Mouse (Mus musculus) layer of hippocampus, adult 2 months (tissue): Measurements from ENCODE around the gene Farp1. TPM values are rescaled to one million over a fixed set of nuclear protein-coding genes. Genes with fewer than 3 reads are reported as not detected.

Experiments used
- DNase-seq, 2 experiments: peaks; one replicate each; pipeline ENCODE4 v3.0.0; 2022; ENCODE audit warnings: low spot score in 2 of 2
- H3K27ac ChIP-seq: fragments of 200-600 bp; 2 replicates; pipeline ENCODE4 v1.8.1; 2022
- H3K4me3 ChIP-seq: fragments of 200-600 bp; 2 replicates; pipeline ENCODE4 v1.8.1; 2022; ENCODE audit warnings: mild to moderate bottlenecking
- CTCF ChIP-seq: fragments of 200-600 bp; conservative IDR thresholded peaks from 2 replicates; pipeline ENCODE4 v1.8.1; 2022; ENCODE audit warnings: antibody characterized with exemption, mild to moderate bottlenecking, moderate library complexity
- total RNA-seq, 2 experiments: library from RNA; stranded (reverse); gene quantifications; 2 replicates each; pipeline ENCODE4 v1.2.3; 2021

Gene Farp1
- total RNA-seq, 2 experiments from 2014 or later, result 102 TPM

DNA sequence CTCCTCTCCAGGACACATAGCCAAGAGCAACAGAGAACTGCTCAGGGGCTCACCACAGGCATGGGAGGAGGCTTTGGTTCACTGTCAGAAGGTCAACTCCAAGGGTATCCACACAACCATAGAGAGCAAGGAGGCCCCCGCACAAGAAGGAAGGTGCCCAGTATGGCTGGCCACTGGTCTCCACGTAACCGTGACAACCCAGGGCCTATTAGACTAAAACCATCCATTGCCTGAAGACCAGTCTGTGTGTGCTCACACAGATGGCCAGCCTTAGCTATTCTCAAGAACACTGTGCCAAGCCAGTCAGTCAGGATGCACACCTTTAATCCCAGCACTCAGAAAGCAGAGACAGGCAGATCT, 282.3 kb downstream of the Farp1 start:
- DNase-seq, result no peak
- no peak overlapping the region; the same call in 1 of the 2 replicates for H3K27ac ChIP-seq
- no peak for TF ChIP-seq CTCF
- no peak overlapping the region for H3K4me3 ChIP-seq

DNA sequence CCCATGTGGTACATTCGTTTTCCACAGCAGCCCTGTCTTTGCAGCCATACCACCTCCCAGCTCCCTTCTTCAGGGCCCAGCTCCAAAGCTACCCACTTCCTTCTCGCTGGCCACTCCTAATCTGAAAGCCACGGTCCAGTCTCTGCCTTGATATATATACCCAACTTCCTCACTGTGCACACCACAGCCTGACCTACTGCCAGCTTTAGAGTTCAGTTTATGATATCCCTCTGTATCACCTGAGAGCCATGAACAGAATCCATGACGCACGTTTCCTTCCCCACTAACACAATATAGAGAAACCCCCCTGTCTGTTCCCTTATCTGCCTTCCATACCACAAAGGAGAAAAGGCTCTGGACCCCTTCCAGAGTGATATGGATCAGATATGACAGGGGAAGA, 283.4 kb downstream of the Farp1 start:
- H3K27ac ChIP-seq, result no peak overlapping the region
- TF ChIP-seq CTCF, result no peak
- no peak for DNase-seq
- no peak overlapping the region for H3K4me3 ChIP-seq

DNA sequence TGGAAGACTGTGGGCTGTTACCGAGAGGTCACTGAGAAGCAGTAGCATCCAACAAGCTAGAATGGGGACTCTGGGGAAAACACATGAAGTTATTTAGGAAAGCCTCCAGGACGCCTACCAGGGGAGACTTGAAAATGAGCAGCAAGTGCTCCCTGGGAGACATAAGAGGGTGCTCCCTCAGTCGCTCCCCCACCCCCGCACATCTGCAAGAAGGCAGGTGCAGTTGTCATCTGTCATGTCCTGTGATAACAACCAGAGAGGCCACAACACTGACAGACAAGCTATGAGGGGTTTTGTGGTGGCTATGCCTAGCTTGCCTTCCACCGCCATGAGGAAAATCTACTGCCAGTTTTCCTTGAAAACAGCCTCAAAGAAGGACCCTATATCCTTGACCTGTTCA, 287.1 kb downstream of the Farp1 start:
- Histone ChIP-seq H3K4me3 (no peak overlapping the region), H3K27ac (peak overlapping the region; percentile 80)
- no peak for DNase-seq
- no peak for TF ChIP-seq CTCF

DNA sequence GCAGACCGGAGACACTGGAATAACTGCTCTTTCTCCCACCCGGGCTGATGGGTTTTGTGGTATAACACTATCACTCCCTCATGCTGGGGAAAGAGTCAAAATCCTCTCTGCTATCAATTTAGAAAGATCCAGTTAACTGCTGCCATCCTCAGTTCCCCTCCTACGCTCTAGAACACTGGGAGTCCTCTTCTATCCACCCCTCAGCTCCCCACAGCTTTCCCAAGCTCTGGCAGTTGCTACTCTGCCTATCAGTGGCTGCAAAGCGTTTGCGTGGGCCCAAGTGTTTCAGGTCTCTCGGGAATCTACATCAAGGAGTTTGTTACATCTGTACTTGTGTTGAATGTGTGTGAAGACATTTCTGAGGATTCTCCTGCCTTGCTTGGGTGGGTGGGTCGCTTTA, 287.6 kb downstream of the Farp1 start:
- DNase-seq, result peak; percentile 47 to 65
- no peak overlapping the region for H3K4me3 ChIP-seq
- no peak for TF ChIP-seq CTCF
- peak overlapping the region; percentile 80; the same call in 1 of the 2 replicates for H3K27ac ChIP-seq

DNA sequence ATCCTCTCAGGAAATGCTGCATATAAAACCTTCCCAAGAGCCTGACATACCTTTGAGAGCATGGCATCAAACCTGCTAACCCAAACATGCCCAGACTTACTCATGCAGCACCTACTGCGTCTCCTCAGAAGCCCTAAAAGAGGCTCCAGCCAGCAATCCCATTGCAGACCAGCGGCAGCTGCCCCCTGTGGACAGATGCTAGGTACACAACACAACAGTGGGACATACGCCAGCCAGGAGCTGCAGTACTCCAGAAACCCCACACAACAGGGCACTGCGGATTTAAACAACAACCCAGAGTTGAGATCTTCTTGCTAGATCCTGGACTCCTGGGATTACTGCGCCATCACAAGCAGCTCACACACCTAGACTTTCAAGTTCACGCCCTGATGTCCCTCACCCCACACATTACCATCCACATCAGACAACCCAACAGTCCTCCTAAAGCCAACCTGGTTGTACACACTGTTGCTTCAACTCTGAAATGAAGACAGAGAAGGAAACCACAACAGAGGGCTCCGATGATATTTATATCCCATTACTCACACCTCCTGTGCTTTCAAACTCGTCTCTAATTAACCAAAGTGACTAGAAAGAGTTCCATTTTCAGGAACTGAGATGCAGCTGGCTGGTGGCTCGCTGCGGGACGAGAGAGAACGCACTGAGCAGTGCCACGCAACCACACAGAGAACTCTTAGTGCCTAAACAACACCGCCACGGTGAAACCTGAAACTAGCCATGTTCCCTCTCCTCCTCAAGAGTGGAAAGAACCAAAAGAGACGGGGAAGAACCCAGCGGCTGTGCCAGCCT, 289.7 kb downstream of the Farp1 start:
- no peak for DNase-seq
- H3K4me3 ChIP-seq, result no peak overlapping the region
- TF ChIP-seq CTCF, result peak; percentile 30; the same call in 1 of the 2 replicates
- H3K27ac ChIP-seq, result no peak overlapping the region

DNA sequence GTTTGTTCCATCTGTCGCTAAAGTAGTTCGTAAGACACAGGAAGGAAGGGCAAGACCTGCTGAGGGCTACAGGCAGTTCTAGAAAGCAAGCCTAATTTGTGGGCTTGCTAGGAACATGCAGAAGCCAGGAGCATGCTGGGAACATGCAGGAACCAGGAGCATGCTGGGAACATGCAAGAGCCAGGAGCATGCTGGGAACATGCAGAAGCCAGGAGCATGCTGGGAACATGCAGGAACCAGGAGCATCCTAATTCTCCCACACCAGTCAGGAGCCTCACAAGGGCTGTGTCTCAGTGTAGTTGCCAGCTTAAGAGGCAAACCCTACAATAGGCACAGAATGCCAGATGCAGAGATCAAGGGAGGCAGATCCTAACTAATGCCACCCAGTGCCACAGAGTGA, 291.4 kb downstream of the Farp1 start:
- no peak overlapping the region for H3K27ac ChIP-seq
- TF ChIP-seq CTCF, result no peak

DNA sequence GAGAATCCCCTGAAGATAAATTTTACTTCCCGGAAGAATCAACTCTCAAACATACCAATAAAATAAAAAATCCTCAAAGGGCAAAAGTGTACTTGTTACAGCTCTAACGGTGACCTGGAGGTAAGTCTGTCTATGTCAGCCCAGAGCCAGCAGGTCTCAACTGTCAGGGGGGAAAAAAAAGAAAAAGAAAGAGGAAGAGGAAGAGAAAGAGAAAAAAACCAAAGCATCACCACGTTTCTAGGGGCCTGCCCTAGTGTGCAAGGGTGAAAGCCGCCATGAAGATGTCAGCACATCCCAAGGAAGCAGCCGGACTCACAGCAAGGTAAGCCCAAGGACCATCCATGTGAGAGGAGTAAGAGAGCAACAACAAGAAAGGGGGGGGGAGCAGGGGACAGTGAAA, 293.9 kb downstream of the Farp1 start:
- TF ChIP-seq CTCF, result no peak

More for the DNA sequence above, 291.4 kb downstream of the Farp1 start:
- no peak for DNase-seq
- H3K4me3 ChIP-seq, result no peak overlapping the region

DNA sequence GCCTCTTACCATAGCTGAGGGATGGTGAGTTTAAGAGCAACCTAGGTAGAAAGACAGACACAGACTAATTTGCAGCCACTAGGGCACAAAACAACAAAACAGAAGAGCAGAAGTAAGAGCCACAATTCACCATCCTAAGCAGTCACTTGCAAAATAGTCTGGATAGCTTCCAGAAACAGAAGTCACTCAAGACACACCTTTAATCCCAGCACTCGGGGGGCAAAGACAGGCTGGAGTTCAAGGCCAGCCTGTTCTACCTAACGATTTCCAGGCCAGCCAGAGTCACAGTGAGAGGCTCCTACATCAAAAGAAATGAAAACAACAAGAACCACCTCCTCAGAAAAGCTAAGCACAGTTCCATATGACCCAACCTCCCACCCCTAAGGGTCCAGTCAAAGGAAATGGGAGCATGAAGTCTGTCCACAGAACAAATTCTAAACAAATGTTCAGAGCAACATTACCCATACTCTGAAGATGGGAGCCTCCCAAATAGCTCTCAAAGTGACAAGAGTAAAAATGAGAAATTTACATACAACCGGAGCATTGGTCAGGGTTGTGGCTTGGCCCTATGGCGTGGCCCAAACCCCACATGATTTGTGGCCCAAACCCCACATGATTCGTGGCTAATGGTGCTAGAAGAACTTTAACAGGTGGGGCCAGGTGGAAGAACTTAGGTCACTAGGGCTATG, 294.5 kb downstream of the Farp1 start:
- H3K27ac ChIP-seq, result no peak overlapping the region
- no peak for DNase-seq
- no peak overlapping the region for H3K4me3 ChIP-seq
- TF ChIP-seq CTCF, result no peak

More for the DNA sequence above, 293.9 kb downstream of the Farp1 start:
- no peak for DNase-seq
- Histone ChIP-seq H3K27ac (no peak overlapping the region), H3K4me3 (no peak overlapping the region)

DNA sequence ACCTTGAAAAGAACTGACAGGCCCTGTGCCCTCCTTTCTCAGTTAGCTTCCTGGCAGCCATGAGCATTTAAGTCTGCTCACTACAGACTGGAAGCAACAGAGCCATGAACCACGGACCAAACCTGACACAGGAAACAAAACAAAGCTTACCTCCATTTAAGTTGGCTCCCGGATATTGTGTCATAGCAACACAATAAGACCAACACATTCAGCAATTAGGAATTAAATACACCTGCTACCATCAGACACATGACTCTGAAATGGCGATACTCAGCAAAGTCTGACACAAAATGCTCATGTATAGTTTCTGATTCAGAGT, 295.0 kb downstream of the Farp1 start:
- Histone ChIP-seq H3K4me3 (no peak overlapping the region), H3K27ac (no peak overlapping the region)
- no peak for TF ChIP-seq CTCF
- DNase-seq, result no peak

Other genes starting within 250 kb of the Farp1 start
- 10 to 100 TPM; 96.9 to 98.5 TPM for gene Ipo5, start 124.0 kb upstream of the Farp1 start, total RNA-seq